Mouse (Mus musculus) liver, embryonic 14.5 days (tissue): ENCODE results near the gene Mpp3. TPM values are rescaled to one million over a fixed set of nuclear protein-coding genes. Genes with fewer than 3 reads are reported as not detected.

ENCODE experiments used
- ATAC-seq: fragments of 200-750 bp; cut with Nextera tagmentation; 2 replicates; pipeline ENCODE4 v1.8.0; 2017; ENCODE audit warnings: moderate number of reproducible peaks, mild to moderate bottlenecking, moderate library complexity; ENCODE audit not compliant: insufficient read depth
- DNase-seq, 3 experiments: peaks; one replicate each; pipeline ENCODE4 v3.0.0-alpha.2; 2012 to 2013; ENCODE audit warnings: low read depth in 3 of 3, low spot score in 3 of 3
- H3K27ac ChIP-seq: fragments of 300-500 bp; sonication (generic); 2 replicates; pipeline ENCODE4 v1.5.1; 2014; ENCODE audit warnings: moderate library complexity, mild to moderate bottlenecking, control low read depth, inconsistent platforms
- H3K27me3 ChIP-seq: fragments of 300-500 bp; sonication (generic); 2 replicates; pipeline ENCODE4 v1.6.1; 2014; ENCODE audit warnings: mild to moderate bottlenecking, low read length, moderate library complexity; ENCODE audit not compliant: control insufficient read depth, insufficient read depth
- H3K36me3 ChIP-seq: fragments of 300-500 bp; sonication (generic); replicated peaks from 2 replicates; pipeline ENCODE4 v1.6.1; 2014; ENCODE audit warnings: low read depth; ENCODE audit not compliant: control insufficient read depth, insufficient read depth
- H3K4me1 ChIP-seq, 2 experiments: fragments of 200-500 bp in 1 of 2; fragments of 300-500 bp in 1 of 2; sonication (generic) in 1 of 2; replicated peaks; 2 replicates each; pipeline ENCODE4 v1.6.1; 2012 to 2014; ENCODE audit warnings: antibody characterized with exemption in 1 of 2, inconsistent platforms in 1 of 2, low read length in 1 of 2; ENCODE audit not compliant: control insufficient read depth in 2 of 2, insufficient read depth in 2 of 2
- H3K4me2 ChIP-seq: fragments of 300-500 bp; sonication (generic); 2 replicates; pipeline ENCODE4 v1.6.1; 2014; ENCODE audit warnings: low read depth, mild to moderate bottlenecking, control low read depth, moderate library complexity
- H3K4me3 ChIP-seq, 2 experiments: fragments of 200-500 bp in 1 of 2; fragments of 300-500 bp in 1 of 2; sonication (generic) in 1 of 2; 2 replicates each; pipeline ENCODE4 v1.5.1; 2012 to 2014; ENCODE audit warnings: low read depth in 2 of 2, low read length in 2 of 2, mild to moderate bottlenecking in 2 of 2, control low read depth in 1 of 2, inconsistent platforms in 1 of 2, moderate library complexity in 1 of 2; ENCODE audit not compliant: insufficient read depth in 1 of 2
- H3K9ac ChIP-seq: fragments of 300-500 bp; sonication (generic); replicated peaks from 2 replicates; pipeline ENCODE4 v1.6.1; 2014; ENCODE audit warnings: mild to moderate bottlenecking, control low read depth, moderate library complexity
- H3K9me3 ChIP-seq: fragments of 300-500 bp; sonication (generic); 2 replicates; pipeline ENCODE4 v1.6.1; 2016; ENCODE audit warnings: low read length, mixed read lengths; ENCODE audit not compliant: control insufficient read depth
- CTCF ChIP-seq: IDR thresholded peaks from 2 replicates; pipeline ENCODE4 v1.5.1; 2016; ENCODE audit warnings: antibody characterized with exemption, low read depth, control low read depth
- EP300 ChIP-seq: IDR thresholded peaks from 2 replicates; pipeline ENCODE4 v1.6.1; 2016; ENCODE audit warnings: antibody characterized with exemption, low read depth
- WGBS: fragments of 180-500 bp; shearing (Covaris S2); extraction: QIAGEN DNeasy Blood & Tissue Kit; methylation state at CpG from one replicate; pipeline ENCODE4 v1.1.7; 2014; ENCODE audit not compliant: insufficient replicate concordance; 5-methylcytosine and 5-hydroxymethylcytosine counted together
- polyA plus RNA-seq, 2 experiments: library from polyadenylated mRNA; depleted of rRNA in 1 of 2; stranded (reverse) in 1 of 2; unstranded in 1 of 2; fragments of >200 nt; fragmentation: Nextera tagmentation in 1 of 2; extraction: Ambion mirVana in 1 of 2; gene quantifications; 2 replicates each; pipeline versions ENCODE4 v1.2.1 to v1.2.3; 2012 to 2014

Gene Mpp3
- polyA plus RNA-seq, 2 experiments: 0.21 TPM; not detected in 1

GRCm38 (mm10) chr11:101966965-101967614, 61.2 kb downstream of the Mpp3 start, which contains the start of gene Sost:
Gene Sost (minus strand): TSS chr11:101967015.
- 23% methylated on average over 10 of the region's 10 CpGs for WGBS
- H3K27me3 ChIP-seq: peaks cover 44% of the 10 kb centered on the region
- no peak for TF ChIP-seq EP300
- TF ChIP-seq CTCF: no peak
- H3K4me2 ChIP-seq: no peak within 1 kb of the TSS
- H3K9me3 ChIP-seq: no peaks in the 10 kb centered on the region
- H3K9ac ChIP-seq: no peak within 1 kb of the TSS
- H3K4me3 ChIP-seq: no peak within 1 kb of the TSS
- H3K36me3 ChIP-seq: no peaks in the 10 kb centered on the region
- H3K4me1 ChIP-seq: no peaks in the 10 kb centered on the region
- ATAC-seq (no peak), DNase-seq (no peak)
- no peak within 1 kb of the TSS for H3K27ac ChIP-seq

GRCm38 (mm10) chr11:101965553-101965952, 62.7 kb downstream of the Mpp3 start:
- Histone ChIP-seq H3K4me2 (no peak overlapping the region), H3K27ac (no peak overlapping the region), H3K9me3 (no peaks in the 10 kb centered on the region), H3K27me3 (peaks cover 55% of the 10 kb centered on the region), H3K4me1 (no peaks in the 10 kb centered on the region), H3K9ac (no peak overlapping the region), H3K36me3 (no peaks in the 10 kb centered on the region), H3K4me3 (no peak overlapping the region)
- no peak for DNase-seq
- WGBS: 4% methylated on average over 2 of the region's 2 CpGs
- no peak for ATAC-seq
- TF ChIP-seq CTCF: no peak
- TF ChIP-seq EP300: no peak

DNA sequence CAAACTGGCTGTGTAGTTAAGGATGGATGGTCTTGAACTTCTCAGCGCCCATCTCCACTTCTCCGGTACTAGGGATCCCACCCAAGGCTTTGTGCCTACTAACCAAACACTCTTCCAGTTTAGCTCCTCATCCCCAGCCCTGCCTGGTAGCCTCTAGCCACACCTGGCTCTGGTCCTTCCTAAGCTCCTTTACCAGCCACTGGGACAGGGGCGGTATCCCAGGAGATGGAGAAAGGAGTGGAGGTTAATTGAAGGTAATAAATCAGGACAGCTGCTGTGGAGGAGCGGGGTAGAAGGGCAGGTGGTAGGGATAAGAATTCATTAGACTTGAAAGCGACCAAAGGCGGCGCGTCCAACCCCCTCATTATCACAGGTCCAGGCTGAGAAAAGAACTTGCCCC, 63.6 kb downstream of the Mpp3 start:
- 11% methylated on average over 8 of the region's 8 CpGs for WGBS
- no peak overlapping the region for H3K9ac ChIP-seq
- no peak overlapping the region for H3K27ac ChIP-seq
- no peak for DNase-seq
- H3K4me1 ChIP-seq: no peaks in the 10 kb centered on the region
- no peaks in the 10 kb centered on the region for H3K9me3 ChIP-seq
- no peak for TF ChIP-seq EP300
- no peak for TF ChIP-seq CTCF
- H3K36me3 ChIP-seq: no peaks in the 10 kb centered on the region
- ATAC-seq: no peak
- no peak overlapping the region for H3K4me2 ChIP-seq
- H3K4me3 ChIP-seq: no peak overlapping the region
- peaks cover 55% of the 10 kb centered on the region for H3K27me3 ChIP-seq

GRCm38 (mm10) chr11:101963473-101964291, 64.6 kb downstream of the Mpp3 start:
- no peak overlapping the region for H3K9ac ChIP-seq
- ATAC-seq (no peak), DNase-seq (no peak)
- H3K27ac ChIP-seq: no peak overlapping the region
- H3K36me3 ChIP-seq: no peaks in the 10 kb centered on the region
- no peaks in the 10 kb centered on the region for H3K9me3 ChIP-seq
- peak overlapping the region; percentile 53 for H3K4me2 ChIP-seq
- TF ChIP-seq CTCF (no peak), EP300 (no peak)
- WGBS: under 1% methylated on average over 78 of the region's 78 CpGs
- H3K27me3 ChIP-seq: peaks cover 55% of the 10 kb centered on the region
- peak overlapping the region in 1 of 2 experiments; percentile 37; a peak in 2 of 4 replicates for H3K4me3 ChIP-seq
- no peaks in the 10 kb centered on the region for H3K4me1 ChIP-seq

DNA sequence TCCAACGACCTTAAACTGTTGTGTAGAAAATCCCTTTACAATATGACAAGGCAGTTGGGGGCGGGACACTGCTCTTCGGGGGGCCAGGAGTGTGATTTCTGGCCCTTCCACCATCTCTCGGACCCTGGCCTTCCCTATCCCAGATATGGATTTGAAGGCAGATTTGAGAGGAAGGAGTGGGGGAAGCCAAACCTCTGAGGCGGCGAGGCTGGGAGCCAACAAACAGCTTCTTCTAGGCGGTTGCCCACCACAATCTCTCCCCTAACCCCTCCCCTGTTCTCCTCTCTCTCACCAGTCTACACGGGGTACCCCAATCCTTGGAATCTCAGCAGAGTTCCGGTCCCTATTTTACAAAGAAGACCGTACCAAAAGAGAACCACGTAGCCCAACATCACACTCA, 65.2 kb downstream of the Mpp3 start:
- Histone ChIP-seq H3K9me3 (no peaks in the 10 kb centered on the region), H3K4me3 (no peak overlapping the region), H3K27ac (no peak overlapping the region), H3K27me3 (peaks cover 55% of the 10 kb centered on the region), H3K4me1 (no peaks in the 10 kb centered on the region), H3K4me2 (no peak overlapping the region), H3K9ac (no peak overlapping the region), H3K36me3 (no peaks in the 10 kb centered on the region)
- ATAC-seq (no peak), DNase-seq (no peak)
- TF ChIP-seq CTCF: no peak
- TF ChIP-seq EP300: no peak
- WGBS: 4% methylated on average over 11 of the region's 11 CpGs
